Mouse (Mus musculus) embryonic facial prominence, embryonic 10.5 days (tissue): ENCODE data around the gene Map3k9. TPM values are rescaled to one million over a fixed set of nuclear protein-coding genes. Genes with fewer than 3 reads are reported as not detected.
A peak's percentile ranks its signal among the peaks of the same experiment; 100 is the strongest.

Experiments used
- DNase-seq: peaks from one replicate; pipeline ENCODE4 v3.0.0-alpha.2; 2017; ENCODE audit warnings: low spot score
- H3K27ac ChIP-seq: fragments of 300-500 bp; sonication (generic); replicated peaks from 2 replicates; pipeline ENCODE4 v1.5.1; 2016; ENCODE audit warnings: mild to moderate bottlenecking
- H3K27me3 ChIP-seq: fragments of 300-500 bp; sonication (generic); replicated peaks from 2 replicates; pipeline ENCODE4 v1.6.1; 2016; ENCODE audit warnings: low read depth, mild to moderate bottlenecking; ENCODE audit not compliant: poor library complexity, severe bottlenecking
- H3K36me3 ChIP-seq: fragments of 300-500 bp; sonication (generic); replicated peaks from 2 replicates; pipeline ENCODE4 v1.6.1; 2016; ENCODE audit warnings: mild to moderate bottlenecking, moderate library complexity
- H3K4me1 ChIP-seq: fragments of 300-500 bp; sonication (generic); 2 replicates; pipeline ENCODE4 v1.6.1; 2016
- H3K4me3 ChIP-seq: fragments of 300-500 bp; sonication (generic); 2 replicates; pipeline ENCODE4 v1.5.1; 2016; ENCODE audit warnings: mild to moderate bottlenecking, moderate library complexity
- H3K9me3 ChIP-seq: fragments of 300-500 bp; sonication (generic); 2 replicates; pipeline ENCODE4 v1.6.1; 2016; ENCODE audit warnings: mild to moderate bottlenecking
- WGBS: fragments of 180-500 bp; shearing (Covaris S2); methylation state at CpG from one replicate; pipeline ENCODE4 v1.1.7; 2016; 5-methylcytosine and 5-hydroxymethylcytosine counted together
- polyA plus RNA-seq: library from polyadenylated mRNA; unstranded; fragments of >200 nt; fragmentation: Nextera tagmentation; extraction: Ambion mirVana; gene quantifications from 2 replicates; pipeline ENCODE4 v1.2.1, GENCODE M21; 2016

The Map3k9 gene
- 0.96 and 1.5 TPM in 2 replicates for polyA plus RNA-seq

DNA sequence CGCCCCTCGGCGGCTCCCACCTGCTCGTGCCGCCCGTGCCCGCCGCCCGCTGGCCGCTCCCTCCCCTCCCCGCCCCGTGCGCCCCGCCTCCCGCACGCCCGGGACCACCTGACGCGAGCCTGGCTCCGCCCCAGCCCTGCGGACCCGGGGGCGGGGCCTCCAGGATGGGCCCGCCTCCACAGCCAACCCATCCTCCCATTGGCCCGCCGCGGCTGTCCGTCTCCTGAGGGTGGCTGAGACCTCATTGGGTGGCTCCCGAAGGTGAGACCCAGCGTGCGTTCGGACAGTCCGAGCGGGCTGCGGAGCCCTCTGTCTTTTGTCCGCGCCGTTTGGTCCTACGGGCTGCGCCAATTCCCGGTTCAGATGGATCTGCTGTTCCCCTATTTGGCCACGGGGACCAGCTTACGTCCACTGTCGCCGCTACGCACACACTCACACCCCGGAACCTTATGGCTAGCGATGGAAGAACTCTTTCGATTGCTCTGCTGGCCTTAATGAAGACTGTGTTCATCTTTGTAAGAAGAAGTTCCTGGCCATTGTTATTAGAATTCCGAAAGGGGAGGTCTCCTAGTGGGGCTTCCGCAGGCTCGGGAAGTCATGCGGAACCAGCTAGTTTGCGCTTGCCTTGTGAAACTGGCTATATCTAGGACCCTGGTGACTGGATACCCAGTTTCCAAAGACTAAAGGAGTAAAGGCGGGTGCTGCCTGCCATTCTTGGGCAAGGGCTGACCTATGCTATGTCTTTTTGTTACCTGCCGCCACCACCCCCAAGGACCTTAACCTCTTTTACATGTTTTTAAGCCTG lies at the start of gene Map3k9:
TSS of gene Map3k9 (minus strand) at position 71 of the 805 bp plus-strand sequence.
- Histone ChIP-seq H3K36me3 (no peaks in the 10 kb centered on the region), H3K27me3 (peaks cover 52% of the 10 kb centered on the region), H3K4me3 (peak within 1 kb of the TSS; percentile 78), H3K9me3 (no peaks in the 10 kb centered on the region), H3K4me1 (peaks cover 22% of the 10 kb centered on the region), H3K27ac (peak within 1 kb of the TSS; percentile 80)
- WGBS = 1% methylated on average over 54 of the region's 56 CpGs
- peak; percentile 98 for DNase-seq

DNA sequence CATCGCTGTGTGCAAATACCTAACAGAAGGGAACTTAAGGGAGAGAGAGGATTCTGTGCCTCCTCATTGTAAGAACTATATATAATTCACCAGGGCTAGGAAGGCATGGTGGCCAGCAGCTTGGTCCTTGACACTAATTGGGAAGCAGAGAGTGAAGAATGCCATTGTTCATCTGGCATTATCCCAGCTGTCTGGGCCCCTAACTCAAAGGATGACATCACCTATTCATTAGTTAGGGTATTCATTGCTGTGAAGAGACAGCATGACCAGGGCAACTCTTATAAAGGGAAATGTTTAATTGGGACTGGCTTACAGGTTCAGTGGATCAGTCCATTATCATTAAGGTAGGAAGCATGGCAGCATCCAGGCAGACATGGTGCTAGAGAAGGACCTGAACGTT lies 47.4 kb upstream of the Map3k9 start:
- Histone ChIP-seq H3K4me1 (no peaks in the 10 kb centered on the region), H3K36me3 (no peaks in the 10 kb centered on the region), H3K27me3 (no peaks in the 10 kb centered on the region), H3K4me3 (no peak overlapping the region), H3K27ac (no peak overlapping the region), H3K9me3 (no peaks in the 10 kb centered on the region)
- WGBS = 81% methylated on average over 2 of the region's 2 CpGs
- no peak for DNase-seq

DNA sequence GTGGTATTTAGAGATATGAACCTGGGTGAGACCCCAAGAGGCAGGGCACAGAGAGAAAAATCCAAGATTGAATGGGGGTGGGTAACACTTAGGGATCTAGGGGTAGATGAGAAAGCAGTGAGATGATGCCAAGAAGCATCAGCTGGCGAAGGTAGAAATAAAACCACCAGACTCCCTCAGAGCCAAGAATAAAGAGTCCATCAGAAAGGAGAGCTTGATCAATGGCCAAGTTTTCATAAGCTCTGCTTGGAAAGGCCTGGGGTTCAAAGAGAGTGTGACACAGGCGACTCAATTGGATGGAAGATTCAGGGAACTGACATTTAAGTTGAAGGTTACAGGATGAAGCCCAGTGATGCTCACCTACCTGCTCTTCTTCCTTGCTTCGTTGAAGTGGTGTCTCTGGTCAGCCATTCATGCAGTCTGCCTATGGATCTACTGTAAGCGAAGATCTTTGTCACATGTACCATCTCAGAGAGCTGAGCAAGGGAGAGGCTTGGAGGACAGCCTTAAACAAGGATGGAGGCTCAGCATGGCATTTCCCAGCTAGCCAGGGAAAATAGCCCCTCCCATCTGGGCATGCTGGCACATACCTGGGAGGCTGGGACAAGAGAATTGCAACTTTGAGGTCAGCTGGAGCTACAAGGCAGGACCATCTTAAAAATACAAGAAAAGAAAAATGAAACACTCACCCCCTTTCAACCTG lies 42.0 kb upstream of the Map3k9 start:
- Histone ChIP-seq H3K4me3 (no peak overlapping the region), H3K27me3 (no peaks in the 10 kb centered on the region), H3K36me3 (no peaks in the 10 kb centered on the region), H3K27ac (no peak overlapping the region), H3K9me3 (no peaks in the 10 kb centered on the region), H3K4me1 (no peaks in the 10 kb centered on the region)
- 87% methylated on average over 4 of the region's 4 CpGs for WGBS
- DNase-seq = no peak

DNA sequence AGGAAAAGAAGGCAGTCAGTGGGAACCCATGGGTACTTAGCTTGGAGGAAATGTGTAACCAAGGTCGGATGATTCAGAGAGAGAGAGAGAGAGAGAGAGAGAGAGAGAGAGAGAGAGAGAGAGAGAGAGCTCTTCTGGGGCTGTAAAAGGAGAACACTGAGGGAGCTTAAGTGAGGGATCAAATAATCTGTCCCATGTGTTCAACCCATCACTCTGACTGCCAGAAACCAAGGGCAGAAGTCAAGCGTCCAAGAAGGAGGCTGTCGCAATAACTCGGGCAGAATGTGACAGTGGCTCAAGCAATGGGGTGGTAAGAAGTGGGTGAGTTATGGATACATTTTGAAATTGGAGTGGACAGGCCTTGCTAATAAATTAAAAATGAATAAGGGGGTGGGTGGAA lies 41.2 kb upstream of the Map3k9 start:
- Histone ChIP-seq H3K4me3 (no peak overlapping the region), H3K27ac (no peak overlapping the region), H3K27me3 (no peaks in the 10 kb centered on the region), H3K4me1 (peaks cover under 1% of the 10 kb centered on the region; the same call in 1 of the 2 replicates), H3K9me3 (no peaks in the 10 kb centered on the region), H3K36me3 (no peaks in the 10 kb centered on the region)
- no peak for DNase-seq
- WGBS = 73% methylated on average over 4 of the region's 4 CpGs

DNA sequence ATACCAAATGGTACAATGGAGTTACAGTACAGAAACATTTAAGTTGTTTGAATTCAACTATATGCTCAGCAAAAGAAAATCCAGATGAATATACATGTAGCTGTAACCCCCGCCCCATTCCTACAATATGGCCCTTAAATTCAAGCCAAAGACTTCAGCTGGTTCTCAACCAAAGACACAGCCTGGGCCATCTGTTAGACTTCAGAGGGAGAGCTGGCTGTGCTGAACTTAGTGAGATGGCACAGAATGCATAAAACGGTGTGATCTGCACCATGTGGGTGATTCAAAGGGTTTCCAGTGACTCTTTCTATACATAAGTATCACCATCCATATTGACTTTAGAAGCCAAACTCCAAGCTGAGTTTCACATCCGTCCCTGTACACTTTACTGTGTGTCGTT lies 39.7 kb upstream of the Map3k9 start:
- no peak overlapping the region for H3K4me3 ChIP-seq

DNA sequence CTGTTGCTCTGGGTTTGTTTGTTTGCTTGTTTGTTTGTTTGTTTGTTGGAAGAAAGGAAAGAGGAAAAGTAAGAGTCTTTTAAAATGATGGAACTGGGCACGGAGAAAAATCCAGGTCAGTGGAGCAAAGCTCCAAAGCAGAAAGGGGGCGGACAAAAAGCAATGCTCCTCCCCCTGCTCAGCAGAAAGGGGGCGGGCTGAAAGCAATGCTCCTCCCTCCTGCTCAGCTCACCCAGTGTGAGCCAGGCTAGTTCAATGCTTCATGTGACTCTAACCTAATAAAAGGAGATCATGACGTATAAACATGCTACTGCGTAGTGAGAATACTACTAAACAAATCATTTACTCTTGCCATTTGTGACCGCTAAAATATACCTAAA lies 36.1 kb upstream of the Map3k9 start:
- Histone ChIP-seq H3K36me3 (no peaks in the 10 kb centered on the region), H3K27me3 (no peaks in the 10 kb centered on the region), H3K9me3 (no peaks in the 10 kb centered on the region), H3K27ac (peak overlapping the region; percentile 69), H3K4me3 (peak overlapping the region; percentile 38), H3K4me1 (peaks cover 15% of the 10 kb centered on the region; the same call in 1 of the 2 replicates)
- peak; percentile 49 for DNase-seq
- WGBS = 41% methylated on average over 6 of the region's 6 CpGs

More for the DNA sequence above, 39.7 kb upstream of the Map3k9 start:
- no peak for DNase-seq
- Histone ChIP-seq H3K27me3 (no peaks in the 10 kb centered on the region), H3K9me3 (no peaks in the 10 kb centered on the region), H3K4me1 (peaks cover 12% of the 10 kb centered on the region; the same call in 1 of the 2 replicates), H3K36me3 (no peaks in the 10 kb centered on the region), H3K27ac (no peak overlapping the region)
- 90% methylated on average over 4 of the region's 4 CpGs for WGBS

DNA sequence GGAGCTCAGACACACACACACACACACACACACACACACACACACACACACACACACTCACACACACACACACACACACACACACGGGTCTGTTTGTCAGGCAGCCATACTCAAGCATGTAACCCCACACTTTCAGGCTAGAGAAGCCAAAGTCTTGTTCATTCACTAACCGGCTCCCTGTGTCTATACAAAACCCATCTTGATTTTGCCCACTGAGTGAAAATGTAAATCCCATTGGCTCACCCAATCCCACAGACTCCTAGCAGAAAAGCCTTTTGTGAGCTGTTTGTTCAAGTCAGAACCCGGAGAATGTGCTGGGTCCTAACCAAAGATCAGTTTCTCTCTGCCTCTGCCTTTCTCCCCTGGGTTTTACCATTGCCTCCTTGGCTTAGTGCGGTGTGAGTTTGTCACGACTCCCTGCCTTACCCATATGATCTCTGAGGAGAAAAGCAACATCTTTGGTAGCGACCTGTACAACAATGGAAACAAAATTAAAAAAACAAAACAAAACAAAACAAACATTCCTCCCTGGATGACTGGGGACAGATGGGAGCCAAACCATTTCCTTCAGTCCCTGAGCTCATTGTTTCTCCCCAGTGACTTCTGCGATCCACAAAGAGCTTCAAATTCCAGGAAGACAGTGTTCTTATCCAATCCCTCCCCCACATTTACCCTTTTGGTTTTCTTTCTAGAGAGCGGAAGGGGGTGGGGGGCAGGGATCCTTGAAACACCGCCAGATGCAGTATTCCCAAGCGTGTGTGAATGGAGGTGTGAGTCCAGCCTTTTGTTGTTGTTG lies 35.6 kb upstream of the Map3k9 start:
- Histone ChIP-seq H3K27me3 (no peaks in the 10 kb centered on the region), H3K36me3 (no peaks in the 10 kb centered on the region), H3K27ac (peak overlapping the region; percentile 69), H3K4me1 (peaks cover 15% of the 10 kb centered on the region; the same call in 1 of the 2 replicates), H3K4me3 (peak overlapping the region; percentile 38), H3K9me3 (no peaks in the 10 kb centered on the region)
- DNase-seq = peak; percentile 53
- WGBS = 13% methylated on average over 10 of the region's 10 CpGs

DNA sequence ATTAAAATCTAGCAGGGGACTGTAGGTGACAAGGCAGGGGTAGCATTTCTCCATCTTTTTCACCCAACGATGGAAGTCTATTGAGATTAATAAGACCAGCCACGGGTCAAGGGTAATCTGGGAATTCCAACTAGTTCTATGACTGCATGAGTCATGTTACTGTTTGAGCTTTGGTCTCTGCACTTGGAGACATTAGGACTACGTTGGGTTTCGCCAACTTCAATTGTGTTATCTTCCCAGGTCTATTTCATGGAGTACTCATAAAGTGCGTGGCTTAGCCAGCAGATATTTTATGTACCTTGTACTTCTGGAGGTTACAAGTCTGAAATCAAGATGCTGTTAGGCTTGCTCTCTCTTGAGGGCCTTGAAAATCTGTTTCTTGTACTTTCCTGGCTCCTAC lies 33.8 kb upstream of the Map3k9 start:
- Histone ChIP-seq H3K27ac (no peak overlapping the region), H3K4me3 (no peak overlapping the region), H3K4me1 (peaks cover 19% of the 10 kb centered on the region), H3K27me3 (no peaks in the 10 kb centered on the region), H3K9me3 (no peaks in the 10 kb centered on the region), H3K36me3 (no peaks in the 10 kb centered on the region)
- WGBS = 95% methylated on average over 5 of the region's 5 CpGs
- DNase-seq = no peak

DNA sequence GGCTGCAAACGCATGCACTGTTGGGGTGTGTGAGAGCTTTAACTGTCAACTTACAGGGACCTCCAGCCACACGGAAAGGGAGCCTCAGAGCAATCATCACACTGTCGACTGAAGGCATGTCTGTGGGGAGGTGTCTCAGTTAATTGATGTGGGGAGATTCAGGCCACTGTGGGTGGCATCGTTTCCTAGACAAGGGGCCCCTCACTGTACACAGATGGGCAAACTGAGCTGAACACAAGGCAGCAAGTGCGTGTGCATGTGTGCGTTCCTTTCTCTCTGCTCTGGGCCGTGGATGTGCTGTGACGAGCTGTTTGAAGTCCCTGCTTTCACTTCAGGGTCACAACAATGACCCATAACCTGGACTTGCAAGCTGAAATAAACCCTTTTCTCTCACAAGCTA lies 29.4 kb upstream of the Map3k9 start:
- Histone ChIP-seq H3K27me3 (peaks cover 16% of the 10 kb centered on the region), H3K9me3 (no peaks in the 10 kb centered on the region), H3K36me3 (no peaks in the 10 kb centered on the region), H3K27ac (no peak overlapping the region), H3K4me3 (no peak overlapping the region), H3K4me1 (peaks cover 23% of the 10 kb centered on the region)
- no peak for DNase-seq
- WGBS = 51% methylated on average over 8 of the region's 8 CpGs

DNA sequence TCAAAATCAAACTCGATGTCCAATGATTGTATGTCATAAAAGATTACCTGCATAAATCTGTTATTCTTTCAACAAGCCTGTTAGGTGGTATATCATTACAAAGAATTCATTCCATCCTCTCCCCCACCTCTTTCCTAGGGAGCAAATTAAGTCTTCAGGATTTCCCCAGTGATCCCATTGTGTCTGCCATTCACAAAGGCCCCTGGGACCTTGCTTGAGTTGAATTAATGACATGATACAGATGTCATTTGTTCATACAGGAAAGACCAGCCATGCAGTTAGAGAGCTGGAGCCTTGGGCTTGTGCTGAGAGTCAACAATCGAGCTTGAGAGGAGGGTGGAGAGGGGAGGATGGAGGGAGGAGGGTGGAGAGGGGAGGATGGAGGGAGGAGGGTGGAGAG lies 27.6 kb upstream of the Map3k9 start:
- H3K4me3 ChIP-seq = no peak overlapping the region
- H3K27ac ChIP-seq = no peak overlapping the region
- H3K9me3 ChIP-seq = no peaks in the 10 kb centered on the region
- DNase-seq = no peak
- H3K4me1 ChIP-seq = peaks cover 28% of the 10 kb centered on the region
- H3K27me3 ChIP-seq = peaks cover 16% of the 10 kb centered on the region
- WGBS = 61% methylated on average over 2 of the region's 2 CpGs
- no peaks in the 10 kb centered on the region for H3K36me3 ChIP-seq

DNA sequence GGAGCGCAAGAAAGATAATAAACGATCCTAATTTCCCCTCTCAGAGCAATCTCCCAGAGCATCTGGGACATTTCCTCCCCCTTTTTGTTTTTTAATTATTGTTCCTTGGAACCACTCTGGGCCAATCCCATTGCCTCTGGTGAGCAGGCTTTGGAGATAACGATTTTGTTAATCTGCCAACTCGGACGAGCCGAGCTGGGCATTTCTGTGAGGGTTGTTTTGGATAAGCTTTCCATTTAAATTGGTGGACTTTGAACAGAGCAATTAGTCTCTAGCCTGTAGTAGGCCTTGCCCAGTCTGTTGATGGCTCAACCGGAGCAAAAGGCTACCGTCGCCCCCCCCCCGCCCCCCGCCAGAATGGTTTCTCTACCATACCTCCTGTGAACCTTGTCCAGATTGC lies 27.0 kb upstream of the Map3k9 start:
- no peak for DNase-seq
- Histone ChIP-seq H3K9me3 (no peaks in the 10 kb centered on the region), H3K27ac (no peak overlapping the region), H3K4me1 (peaks cover 28% of the 10 kb centered on the region), H3K36me3 (no peaks in the 10 kb centered on the region), H3K27me3 (peaks cover 16% of the 10 kb centered on the region), H3K4me3 (peak overlapping the region; percentile 57)
- 31% methylated on average over 11 of the region's 11 CpGs for WGBS

DNA sequence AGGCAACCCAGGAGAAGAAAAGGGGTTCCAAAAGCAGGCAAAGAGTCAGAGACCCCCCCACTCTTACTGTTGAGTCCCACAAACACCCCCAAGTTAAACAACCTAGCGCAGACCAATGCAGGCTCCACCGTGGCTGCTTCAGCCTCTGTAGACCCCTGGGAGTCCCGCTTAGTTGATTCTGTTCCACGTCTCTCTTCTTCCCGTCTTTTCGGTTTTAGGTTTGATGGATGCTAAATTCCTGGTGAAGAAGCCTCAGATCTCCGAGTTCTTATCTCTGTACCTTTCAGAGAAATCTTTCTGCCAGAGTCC lies 26.5 kb upstream of the Map3k9 start:
- WGBS = 5% methylated on average over 7 of the region's 7 CpGs

More for the DNA sequence above, 26.5 kb upstream of the Map3k9 start:
- Histone ChIP-seq H3K4me1 (peaks cover 25% of the 10 kb centered on the region), H3K4me3 (peak overlapping the region; percentile 57), H3K27ac (peak overlapping the region; percentile 67; the same call in 1 of the 2 replicates), H3K9me3 (no peaks in the 10 kb centered on the region), H3K27me3 (peaks cover 16% of the 10 kb centered on the region), H3K36me3 (no peaks in the 10 kb centered on the region)
- DNase-seq = no peak
